Mouse (Mus musculus): ENCODE measurements around the gene Ahnak2. TPM values are rescaled to one million over a fixed set of nuclear protein-coding genes. Genes with fewer than 3 reads are reported as not detected.

The Ahnak2 gene
- polyA plus RNA-seq, 1 experiment from 2014 or later: 0.79 TPM

GRCm38 (mm10) chr12:112814682-112815470, 12.4 kb upstream of the Ahnak2 start:
- no peak overlapping the region for H3K4me3 ChIP-seq (ENCODE audit: low read depth, low read length)
- peaks cover 26% of the 10 kb centered on the region for H3K4me1 ChIP-seq (ENCODE audit: control insufficient read depth, insufficient read depth, low read length)
- peaks cover 15% of the 10 kb centered on the region; the same call in 1 of the 2 replicates for H3K36me3 ChIP-seq (ENCODE audit: control insufficient read depth, insufficient read depth, low read length)
- H3K4me2 ChIP-seq: no peak overlapping the region
- no peaks in the 10 kb centered on the region for H3K27me3 ChIP-seq (ENCODE audit: control insufficient read depth, insufficient read depth, low read length)
- no peak for ATAC-seq (replicated peaks; ENCODE audit: insufficient number of reproducible peaks, low FRiP score, low TSS enrichment)
- H3K9ac ChIP-seq (ENCODE audit: low read depth, low read length): no peak overlapping the region
- no peak overlapping the region for H3K27ac ChIP-seq (ENCODE audit: low read depth, low read length)
- WGBS (ENCODE audit: insufficient replicate concordance): 76% methylated on average over 14 of the region's 14 CpGs
- no peaks in the 10 kb centered on the region for H3K9me3 ChIP-seq (replicated peaks; ENCODE audit: control insufficient read depth, low read length)

GRCm38 (mm10) chr12:112813370-112813769, 10.9 kb upstream of the Ahnak2 start:
- Histone ChIP-seq H3K9ac (ENCODE audit: low read depth, low read length) (no peak overlapping the region), H3K27ac (ENCODE audit: low read depth, low read length) (no peak overlapping the region), H3K9me3 (replicated peaks; ENCODE audit: control insufficient read depth, low read length) (no peaks in the 10 kb centered on the region), H3K4me3 (ENCODE audit: low read depth, low read length) (no peak overlapping the region), H3K4me2 (no peak overlapping the region), H3K4me1 (ENCODE audit: control insufficient read depth, insufficient read depth, low read length) (peaks cover 30% of the 10 kb centered on the region), H3K27me3 (ENCODE audit: control insufficient read depth, insufficient read depth, low read length) (no peaks in the 10 kb centered on the region), H3K36me3 (ENCODE audit: control insufficient read depth, insufficient read depth, low read length) (0 out of 2 replicates have a peak, but pooled peaks cover 5% of the 10 kb centered on the region)
- no peak for ATAC-seq (replicated peaks; ENCODE audit: insufficient number of reproducible peaks, low FRiP score, low TSS enrichment)
- WGBS (ENCODE audit: insufficient replicate concordance): 86% methylated on average over 7 of the region's 7 CpGs

- Histone ChIP-seq H3K27ac (ENCODE audit: low read depth, low read length) (peak overlapping the region; percentile 73; the same call in 1 of the 2 replicates), H3K9ac (ENCODE audit: low read depth, low read length) (no peak overlapping the region), H3K4me2 (peak overlapping the region; percentile 97), H3K36me3 (ENCODE audit: control insufficient read depth, insufficient read depth, low read length) (no peaks in the 10 kb centered on the region), H3K9me3 (replicated peaks; ENCODE audit: control insufficient read depth, low read length) (no peaks in the 10 kb centered on the region), H3K27me3 (ENCODE audit: control insufficient read depth, insufficient read depth, low read length) (no peaks in the 10 kb centered on the region), H3K4me1 (ENCODE audit: control insufficient read depth, insufficient read depth, low read length) (peaks cover 28% of the 10 kb centered on the region), H3K4me3 (ENCODE audit: low read depth, low read length) (peak overlapping the region; percentile 69)
- no peak for ATAC-seq (replicated peaks; ENCODE audit: insufficient number of reproducible peaks, low FRiP score, low TSS enrichment)
- WGBS (ENCODE audit: insufficient replicate concordance): 44% methylated on average over 19 of the region's 19 CpGs
Observed at GRCm38 (mm10) chr12:112810092-112810885, 7.8 kb upstream of the Ahnak2 start.

- Histone ChIP-seq H3K4me2 (peak overlapping the region; percentile 97), H3K27me3 (ENCODE audit: control insufficient read depth, insufficient read depth, low read length) (no peaks in the 10 kb centered on the region; the same call in none of the 2 replicates), H3K36me3 (ENCODE audit: control insufficient read depth, insufficient read depth, low read length) (no peaks in the 10 kb centered on the region), H3K27ac (ENCODE audit: low read depth, low read length) (no peak overlapping the region), H3K9me3 (replicated peaks; ENCODE audit: control insufficient read depth, low read length) (no peaks in the 10 kb centered on the region), H3K9ac (ENCODE audit: low read depth, low read length) (peak overlapping the region; percentile 72), H3K4me1 (ENCODE audit: control insufficient read depth, insufficient read depth, low read length) (peaks cover 28% of the 10 kb centered on the region), H3K4me3 (ENCODE audit: low read depth, low read length) (peak overlapping the region; percentile 69)
- WGBS (ENCODE audit: insufficient replicate concordance): 22% methylated on average over 8 of the region's 8 CpGs
- ATAC-seq (replicated peaks; ENCODE audit: insufficient number of reproducible peaks, low FRiP score, low TSS enrichment): no peak
Observed at GRCm38 (mm10) chr12:112809641-112810040, 7.2 kb upstream of the Ahnak2 start.

- 2% methylated on average over 62 of the region's 64 CpGs for WGBS (ENCODE audit: insufficient replicate concordance)
- Histone ChIP-seq H3K9ac (ENCODE audit: low read depth, low read length) (peak within 1 kb of the TSS; percentile 72), H3K36me3 (ENCODE audit: control insufficient read depth, insufficient read depth, low read length) (no peaks in the 10 kb centered on the region), H3K9me3 (replicated peaks; ENCODE audit: control insufficient read depth, low read length) (no peaks in the 10 kb centered on the region), H3K27ac (ENCODE audit: low read depth, low read length) (peak within 1 kb of the TSS; percentile 42; the same call in 1 of the 2 replicates), H3K4me1 (ENCODE audit: control insufficient read depth, insufficient read depth, low read length) (peaks cover 28% of the 10 kb centered on the region), H3K4me2 (peak within 1 kb of the TSS; percentile 97), H3K4me3 (ENCODE audit: low read depth, low read length) (peak within 1 kb of the TSS; percentile 69), H3K27me3 (ENCODE audit: control insufficient read depth, insufficient read depth, low read length) (no peaks in the 10 kb centered on the region; the same call in none of the 2 replicates)
- ATAC-seq (replicated peaks; ENCODE audit: insufficient number of reproducible peaks, low FRiP score, low TSS enrichment): peak; percentile 85
Observed at GRCm38 (mm10) chr12:112808587-112809364, 6.3 kb upstream of the Ahnak2 start, which contains the start of gene Clba1. Gene Clba1, plus strand, starts transcription at chr12:112808937.

GRCm38 (mm10) chr12:112808212-112808586, 5.7 kb upstream of the Ahnak2 start:
- no peak overlapping the region for H3K27ac ChIP-seq (ENCODE audit: low read depth, low read length)
- H3K4me3 ChIP-seq (ENCODE audit: low read depth, low read length): peak overlapping the region; percentile 69
- peaks cover 2% of the 10 kb centered on the region for H3K27me3 ChIP-seq (ENCODE audit: control insufficient read depth, insufficient read depth, low read length)
- no peaks in the 10 kb centered on the region for H3K36me3 ChIP-seq (ENCODE audit: control insufficient read depth, insufficient read depth, low read length)
- 62% methylated on average over 5 of the region's 5 CpGs for WGBS (ENCODE audit: insufficient replicate concordance)
- ATAC-seq (replicated peaks; ENCODE audit: insufficient number of reproducible peaks, low FRiP score, low TSS enrichment): peak; percentile 14; the same call in 1 of the 2 replicates
- H3K9me3 ChIP-seq (replicated peaks; ENCODE audit: control insufficient read depth, low read length): no peaks in the 10 kb centered on the region
- H3K9ac ChIP-seq (ENCODE audit: low read depth, low read length): no peak overlapping the region
- H3K4me1 ChIP-seq (ENCODE audit: control insufficient read depth, insufficient read depth, low read length): peaks cover 28% of the 10 kb centered on the region
- peak overlapping the region; percentile 97 for H3K4me2 ChIP-seq

- no peaks in the 10 kb centered on the region for H3K9me3 ChIP-seq (replicated peaks; ENCODE audit: control insufficient read depth, low read length)
- peaks cover 6% of the 10 kb centered on the region for H3K27me3 ChIP-seq (ENCODE audit: control insufficient read depth, insufficient read depth, low read length)
- no peak overlapping the region for H3K9ac ChIP-seq (ENCODE audit: low read depth, low read length)
- 80% methylated on average over 4 of the region's 4 CpGs for WGBS (ENCODE audit: insufficient replicate concordance)
- H3K4me3 ChIP-seq (ENCODE audit: low read depth, low read length): no peak overlapping the region
- no peak overlapping the region for H3K27ac ChIP-seq (ENCODE audit: low read depth, low read length)
- H3K36me3 ChIP-seq (ENCODE audit: control insufficient read depth, insufficient read depth, low read length): no peaks in the 10 kb centered on the region
- no peak for ATAC-seq (replicated peaks; ENCODE audit: insufficient number of reproducible peaks, low FRiP score, low TSS enrichment)
- peaks cover 28% of the 10 kb centered on the region for H3K4me1 ChIP-seq (ENCODE audit: control insufficient read depth, insufficient read depth, low read length)
- no peak overlapping the region for H3K4me2 ChIP-seq
Observed at GRCm38 (mm10) chr12:112807796-112808195, 5.3 kb upstream of the Ahnak2 start.

- no peak for ATAC-seq (replicated peaks; ENCODE audit: insufficient number of reproducible peaks, low FRiP score, low TSS enrichment)
- WGBS (ENCODE audit: insufficient replicate concordance): 54% methylated on average over 6 of the region's 6 CpGs
- Histone ChIP-seq H3K4me1 (ENCODE audit: control insufficient read depth, insufficient read depth, low read length) (peaks cover 24% of the 10 kb centered on the region), H3K9me3 (replicated peaks; ENCODE audit: control insufficient read depth, low read length) (no peaks in the 10 kb centered on the region), H3K9ac (ENCODE audit: low read depth, low read length) (no peak overlapping the region), H3K4me2 (no peak overlapping the region), H3K36me3 (ENCODE audit: control insufficient read depth, insufficient read depth, low read length) (no peaks in the 10 kb centered on the region), H3K4me3 (ENCODE audit: low read depth, low read length) (no peak overlapping the region), H3K27me3 (ENCODE audit: control insufficient read depth, insufficient read depth, low read length) (peaks cover 20% of the 10 kb centered on the region), H3K27ac (ENCODE audit: low read depth, low read length) (no peak overlapping the region)
Observed at GRCm38 (mm10) chr12:112806044-112806443, 3.6 kb upstream of the Ahnak2 start.
